Mouse (Mus musculus) lung, embryonic 14.5 days (tissue): ENCODE data around the gene Tnfaip2. TPM values are rescaled to one million over a fixed set of nuclear protein-coding genes. Genes with fewer than 3 reads are reported as not detected.

Experiments
- ATAC-seq: fragments of 200-750 bp; cut with Nextera tagmentation; 2 replicates; pipeline ENCODE4 v1.8.0; 2017; ENCODE audit warnings: mild to moderate bottlenecking, moderate TSS enrichment, moderate library complexity; ENCODE audit not compliant: insufficient read depth
- DNase-seq: peaks from one replicate; pipeline ENCODE4 v3.0.0-alpha.2; 2015
- H3K27ac ChIP-seq: fragments of 300-500 bp; sonication (generic); 2 replicates; pipeline ENCODE4 v1.5.1; 2014; ENCODE audit warnings: low read depth, mild to moderate bottlenecking, moderate library complexity
- H3K27me3 ChIP-seq: fragments of 300-500 bp; sonication (generic); 2 replicates; pipeline ENCODE4 v1.6.1; 2014; ENCODE audit warnings: low read length, control low read depth; ENCODE audit not compliant: insufficient read depth
- H3K36me3 ChIP-seq: fragments of 300-500 bp; sonication (generic); 2 replicates; pipeline ENCODE4 v1.6.1; 2014; ENCODE audit warnings: control low read depth; ENCODE audit not compliant: insufficient read depth
- H3K4me1 ChIP-seq: fragments of 300-500 bp; sonication (generic); 2 replicates; pipeline ENCODE4 v1.6.1; 2014; ENCODE audit warnings: antibody characterized with exemption, control low read depth; ENCODE audit not compliant: insufficient read depth
- H3K4me2 ChIP-seq: fragments of 300-500 bp; sonication (generic); 2 replicates; pipeline ENCODE4 v1.6.1; 2014; ENCODE audit warnings: mild to moderate bottlenecking
- H3K4me3 ChIP-seq: fragments of 300-500 bp; sonication (generic); 2 replicates; pipeline ENCODE4 v1.5.1; 2014; ENCODE audit warnings: low read depth, low read length
- H3K9ac ChIP-seq: fragments of 300-500 bp; sonication (generic); 2 replicates; pipeline ENCODE4 v1.6.1; 2014
- H3K9me3 ChIP-seq: fragments of 300-500 bp; sonication (generic); 2 replicates; pipeline ENCODE4 v1.6.1; 2016; ENCODE audit warnings: low read depth, low read length, control low read depth
- CTCF ChIP-seq: IDR thresholded peaks from 2 replicates; pipeline ENCODE4 v1.5.1; 2016; ENCODE audit warnings: antibody characterized with exemption, low read depth
- WGBS: fragments of 180-500 bp; shearing (Covaris S2); extraction: QIAGEN DNeasy Blood & Tissue Kit; methylation state at CpG from one replicate; pipeline ENCODE4 v1.1.7; 2014; 5-methylcytosine and 5-hydroxymethylcytosine counted together
- polyA plus RNA-seq: library from polyadenylated mRNA; unstranded; fragments of >200 nt; fragmentation: Nextera tagmentation; extraction: Ambion mirVana; gene quantifications from 2 replicates; pipeline ENCODE4 v1.2.1, GENCODE M21; 2014

The Tnfaip2 gene
- polyA plus RNA-seq, 1 experiment from 2014 or later, result 2.0 TPM

- ATAC-seq, result peak; percentile 15; the same call in 1 of the 2 replicates
- 1% methylated on average over 40 of the region's 40 CpGs for WGBS
- peaks cover 11% of the 10 kb centered on the region; the same call in 1 of the 2 replicates for H3K4me1 ChIP-seq
Measured at GRCm38 (mm10) chr12:111428961-111429911, 13.0 kb upstream of the Tnfaip2 start.

DNA sequence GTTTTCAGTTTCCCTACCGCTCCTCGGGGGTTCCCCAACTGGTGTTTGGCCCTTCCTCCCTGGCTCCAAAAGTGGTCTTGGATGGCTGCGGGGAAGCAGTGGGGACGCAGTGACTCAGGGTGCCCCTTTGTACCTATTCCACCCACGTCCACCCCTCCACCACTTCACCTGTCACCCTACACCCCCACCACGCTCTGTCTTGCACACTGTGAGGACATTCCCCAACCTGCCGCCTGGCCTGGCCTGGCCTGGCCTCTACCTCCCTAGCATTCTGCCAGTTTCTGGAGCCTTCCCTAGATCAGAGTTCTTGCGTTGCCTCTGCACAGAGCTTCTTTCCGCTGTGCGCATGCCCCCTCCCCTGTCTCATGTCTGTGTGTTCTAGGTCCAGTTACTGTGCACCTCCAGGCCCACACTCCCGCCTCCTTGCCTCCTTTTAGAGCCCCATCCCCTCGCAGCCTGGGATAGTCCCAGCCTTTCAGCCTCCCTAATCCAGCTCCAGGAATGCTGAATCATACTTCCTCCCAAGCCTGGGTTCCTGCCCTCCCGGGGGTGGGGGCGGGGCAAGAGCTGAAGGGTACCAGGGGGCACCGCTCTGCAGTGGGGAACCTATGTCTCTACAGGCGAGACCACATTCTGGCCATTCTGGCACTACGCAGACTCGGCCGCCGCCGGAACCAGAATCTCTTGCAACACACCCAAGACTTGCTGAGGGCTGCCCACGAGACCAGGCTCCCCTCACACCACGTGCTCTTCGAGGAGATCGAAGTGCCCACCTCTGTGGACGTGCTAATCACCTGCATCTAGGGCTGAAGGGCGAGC lies 12.0 kb upstream of the Tnfaip2 start:
- ATAC-seq (peak; percentile 5; the same call in 1 of the 2 replicates), DNase-seq (no peak)
- Histone ChIP-seq H3K9ac (peak overlapping the region; percentile 44; the same call in 1 of the 2 replicates), H3K4me2 (peak overlapping the region; percentile 75), H3K27me3 (peaks cover 41% of the 10 kb centered on the region), H3K4me1 (peaks cover 11% of the 10 kb centered on the region; the same call in 1 of the 2 replicates), H3K27ac (peak overlapping the region; percentile 77; the same call in 1 of the 2 replicates), H3K9me3 (no peaks in the 10 kb centered on the region), H3K36me3 (no peaks in the 10 kb centered on the region), H3K4me3 (peak overlapping the region; percentile 37)
- WGBS, result 10% methylated on average over 27 of the region's 27 CpGs
- TF ChIP-seq CTCF, result no peak

More at GRCm38 (mm10) chr12:111428961-111429911, 13.0 kb upstream of the Tnfaip2 start:
- DNase-seq, result peak; percentile 79
- Histone ChIP-seq H3K36me3 (no peaks in the 10 kb centered on the region), H3K27me3 (peaks cover 51% of the 10 kb centered on the region), H3K9ac (peak overlapping the region; percentile 44), H3K4me3 (peak overlapping the region; percentile 37), H3K4me2 (peak overlapping the region; percentile 75), H3K27ac (peak overlapping the region; percentile 77), H3K9me3 (no peaks in the 10 kb centered on the region)
- TF ChIP-seq CTCF, result 0 out of 2 replicates have a peak, but pooled peaks have one; percentile 23

DNA sequence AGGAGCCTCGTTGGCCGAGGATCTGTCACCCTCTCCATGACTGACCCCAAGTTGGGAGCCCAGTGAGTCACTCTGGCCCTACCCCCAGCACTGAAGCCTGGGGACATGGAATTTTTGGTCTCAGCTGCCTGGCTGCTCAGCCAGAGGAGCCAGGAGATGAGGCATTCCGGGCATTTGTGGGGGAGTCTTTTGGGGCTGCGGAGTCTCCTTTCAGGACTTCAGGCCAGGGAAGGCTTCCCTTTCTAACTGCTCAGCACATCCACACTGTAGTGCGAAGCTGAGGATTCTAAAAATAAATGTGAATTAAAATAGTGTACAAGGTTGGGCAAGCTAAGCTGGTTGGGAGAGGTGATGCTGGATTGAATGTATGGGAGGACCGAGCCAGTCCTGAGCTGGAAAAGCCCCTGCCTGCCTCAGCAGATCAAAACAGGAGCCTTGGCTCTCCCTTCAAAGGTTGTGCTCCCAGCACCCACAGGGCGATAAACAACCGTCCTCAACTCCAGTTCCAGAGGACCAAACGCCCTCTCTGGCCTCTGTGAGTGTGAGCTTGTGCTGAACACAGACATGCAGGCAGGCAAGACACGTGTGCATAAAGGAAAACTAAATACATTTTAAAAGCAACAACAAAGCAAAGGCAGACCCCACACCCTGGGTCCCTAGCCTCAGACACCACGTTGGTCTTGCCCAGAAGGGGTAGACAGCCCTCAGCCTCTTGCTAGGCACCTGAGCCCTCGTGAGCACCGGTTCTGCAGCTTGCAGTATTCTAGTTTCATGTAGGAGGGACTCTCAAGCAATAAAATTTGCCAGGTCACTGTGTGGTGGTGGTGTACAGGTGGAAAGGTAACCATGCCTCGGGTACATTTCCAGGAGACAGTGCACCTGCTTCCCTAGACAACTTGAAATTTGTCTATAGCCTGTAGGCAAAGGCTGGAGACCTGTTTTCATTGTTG lies 11.1 kb upstream of the Tnfaip2 start:
- Histone ChIP-seq H3K9me3 (no peaks in the 10 kb centered on the region), H3K4me1 (peaks cover 11% of the 10 kb centered on the region; the same call in 1 of the 2 replicates), H3K27me3 (peaks cover 36% of the 10 kb centered on the region), H3K4me2 (no peak overlapping the region), H3K36me3 (no peaks in the 10 kb centered on the region), H3K27ac (no peak overlapping the region), H3K4me3 (no peak overlapping the region), H3K9ac (no peak overlapping the region)
- ATAC-seq (no peak), DNase-seq (no peak)
- no peak for TF ChIP-seq CTCF
- WGBS, result 33% methylated on average over 14 of the region's 14 CpGs

DNA sequence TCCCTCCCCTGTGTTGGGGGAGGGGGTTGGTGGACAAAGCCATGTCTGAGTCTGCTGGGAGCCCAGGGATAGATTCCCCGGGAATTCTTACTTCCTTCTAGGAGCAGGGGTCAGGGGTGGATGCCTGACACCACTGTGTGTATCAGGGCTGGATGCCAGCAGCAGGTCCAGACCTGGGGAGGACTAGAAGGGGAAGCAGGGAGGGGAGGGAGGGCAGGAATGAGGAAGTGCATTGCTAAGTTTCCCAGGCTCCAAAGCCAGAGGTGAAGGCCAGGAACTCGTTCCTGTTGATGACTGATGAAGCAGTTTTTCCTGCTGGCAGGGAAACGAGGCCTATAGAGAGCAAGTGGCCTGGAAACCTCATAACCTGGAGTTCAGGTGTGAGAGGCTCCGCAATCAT lies 10.2 kb upstream of the Tnfaip2 start:
- DNase-seq (peak; percentile 50), ATAC-seq (no peak)
- no peaks in the 10 kb centered on the region for H3K9me3 ChIP-seq
- WGBS, result 20% methylated on average over 4 of the region's 4 CpGs
- H3K4me1 ChIP-seq, result peaks cover 11% of the 10 kb centered on the region; the same call in 1 of the 2 replicates
- H3K9ac ChIP-seq, result no peak overlapping the region
- H3K27ac ChIP-seq, result peak overlapping the region; percentile 70
- H3K27me3 ChIP-seq, result peaks cover 36% of the 10 kb centered on the region
- H3K36me3 ChIP-seq, result no peaks in the 10 kb centered on the region
- no peak for TF ChIP-seq CTCF
- H3K4me3 ChIP-seq, result no peak overlapping the region
- H3K4me2 ChIP-seq, result no peak overlapping the region

DNA sequence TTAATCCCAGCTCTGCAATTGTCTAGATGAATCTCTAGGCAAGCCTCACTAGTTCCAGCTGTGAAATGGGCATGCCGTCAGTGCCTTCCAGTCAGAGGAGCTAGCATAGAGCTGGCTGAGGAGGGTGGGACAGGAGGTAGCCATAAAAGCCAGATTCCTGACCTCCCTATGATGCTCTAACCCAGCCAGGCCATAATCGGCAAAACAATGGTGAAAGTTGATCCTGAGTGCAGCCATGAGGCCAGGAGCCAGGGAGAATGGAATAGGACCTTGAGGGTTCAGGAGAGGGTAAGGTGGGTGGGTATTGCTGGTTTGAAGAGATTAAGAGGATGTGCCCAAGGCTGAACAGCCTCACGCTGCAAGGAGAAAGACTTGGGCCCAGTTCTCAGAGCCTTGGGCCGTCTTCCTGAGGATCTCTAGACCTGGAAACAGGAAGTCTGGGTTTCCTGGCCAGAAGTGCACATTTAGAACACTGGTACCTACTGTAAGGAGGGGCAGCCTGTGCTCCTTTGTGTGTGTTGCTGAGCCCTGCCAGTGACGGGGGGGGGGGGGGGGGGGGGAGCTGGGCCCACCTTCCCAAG lies 9.4 kb upstream of the Tnfaip2 start:
- Histone ChIP-seq H3K4me3 (no peak overlapping the region), H3K4me2 (no peak overlapping the region), H3K9ac (no peak overlapping the region), H3K36me3 (no peaks in the 10 kb centered on the region), H3K4me1 (peaks cover 11% of the 10 kb centered on the region; the same call in 1 of the 2 replicates), H3K27me3 (peaks cover 33% of the 10 kb centered on the region), H3K9me3 (no peaks in the 10 kb centered on the region), H3K27ac (peak overlapping the region; percentile 70; the same call in 1 of the 2 replicates)
- WGBS, result 57% methylated on average over 4 of the region's 5 CpGs
- no peak for TF ChIP-seq CTCF
- DNase-seq, result peak; percentile 48
- ATAC-seq, result no peak
